ENCODE assay signal across 9 mouse cellular contexts in genomic region chr5:22641233-22641632, GRCm38 (mm10).
DNase-seq lines count a peak whose midpoint lies in the region; TF ChIP-seq lines count a peak whose summit lies in the region.
"Had no signal": no experiment of that assay in that cellular context is flagged by ENCODE, and none has a peak within 500 bp of the region (broad histone marks: within the 10 kb centered on the region; RNA-seq: fewer than 3 reads in every experiment).

No protein-coding gene starts in this region.

- intact Hi-C loops in gastrocnemius, adult 2 months (cut with DNase I) = loop anchor here (2.0 kb wide), 1 partner anchor 584 kb away; no protein-coding TSS in a partner anchor
- intact Hi-C loops in left cerebral cortex, postnatal 25 days (cut with DNase I) = loop anchor here (1.0 kb wide), 1 partner anchor 584 kb away; no protein-coding TSS in a partner anchor
- intact Hi-C loops in left cerebral cortex, postnatal 4 days (cut with DNase I) = loop anchor here (10.0 kb wide), 2 partner anchors 584 to 644 kb away; no protein-coding TSS in a partner anchor

- DNase-seq in gastrocnemius, adult 2 months = no peak
- DNase-seq in gastrocnemius, adult 18-20 months (ENCODE audit: low spot score) = no peak
- peak; percentile 4 to 15 for DNase-seq in left cerebral cortex, postnatal 25 days (ENCODE audit: low spot score in 2 of 2)
- no peak for DNase-seq in left cerebral cortex, postnatal 4 days
- DNase-seq in Muller cell, postnatal 12 days (ENCODE audit: inconsistent ontology term) = peak; percentile 39
- DNase-seq in retina, embryonic 14.5 days (ENCODE audit: low spot score) = peak; percentile 59
- DNase-seq in natural killer cell, adult 2 months (ENCODE audit: low spot score in 2 of 2) = no peak
- DNase-seq: kidney, adult 11 months had no signal

- H3K4me3 ChIP-seq in gastrocnemius, adult 2 months = no peak overlapping the region
- H3K4me3 ChIP-seq: lung, embryonic 15.5 days had no signal

- TF ChIP-seq CTCF in gastrocnemius, adult 2 months (IDR thresholded peaks at IDR 0.05) = peak; percentile 48

- no peak overlapping the region for H3K27ac ChIP-seq in gastrocnemius, adult 2 months
- H3K27ac ChIP-seq: lung, embryonic 15.5 days had no signal

Comparison
In these comparisons a context has a peak if more than half of its experiments do, and no peak if none do; other contexts are left out.
1. DNase-seq: peak in left cerebral cortex, postnatal 25 days (2 of 2), Muller cell, postnatal 12 days (single experiment) and retina, embryonic 14.5 days (single experiment); none in gastrocnemius, adult 2 months (single experiment), gastrocnemius, adult 18-20 months (single experiment), left cerebral cortex, postnatal 4 days (single experiment) and natural killer cell, adult 2 months (0 of 2).